Mouse (Mus musculus) thymus, adult 2 months (tissue): ENCODE data around the gene Tesk2.

ENCODE experiments used
- CTCF ChIP-seq: fragments of 200-500 bp; IDR thresholded peaks from 2 replicates; pipeline ENCODE4 v1.5.1; 2012; ENCODE audit warnings: mild to moderate bottlenecking, control low read depth, low read length, moderate library complexity, borderline replicate concordance; ENCODE audit not compliant: control insufficient read depth, poor library complexity, insufficient read depth; ENCODE audit errors: extremely low read depth
- POLR2A ChIP-seq: fragments of 200-500 bp; IDR thresholded peaks from 2 replicates; pipeline ENCODE4 v1.6.1; 2012; ENCODE audit warnings: mild to moderate bottlenecking, low read length, control low read depth, moderate library complexity; ENCODE audit not compliant: control insufficient read depth, poor library complexity, insufficient read depth; ENCODE audit errors: extremely low read depth

- TF ChIP-seq CTCF, result no peak
- no peak for TF ChIP-seq POLR2A
These were observed 31.4 kb upstream of the Tesk2 start for GRCm38 (mm10) chr4:116689309-116689876.
